Mouse (Mus musculus) testis, postnatal 10 days (tissue): ENCODE measurements around the gene Sfmbt1.
A peak's percentile ranks its signal among the peaks of the same experiment; 100 is the strongest.

Experiments
- DNase-seq: peaks from one replicate; pipeline ENCODE4 v3.0.0; 2021; ENCODE audit warnings: low spot score

The Sfmbt1 gene

GRCm38 (mm10) chr14:30826174-30827140 lies 111.8 kb downstream of the Sfmbt1 start:
- no peak for DNase-seq

GRCm38 (mm10) chr14:30827480-30827879 lies 112.8 kb downstream of the Sfmbt1 start:
- DNase-seq = no peak

GRCm38 (mm10) chr14:30828077-30828476 lies 113.4 kb downstream of the Sfmbt1 start:
- DNase-seq = no peak

GRCm38 (mm10) chr14:30828635-30829460 lies 114.2 kb downstream of the Sfmbt1 start:
- no peak for DNase-seq

- no peak for DNase-seq
Observed at GRCm38 (mm10) chr14:30837416-30837996, 122.9 kb downstream of the Sfmbt1 start.

GRCm38 (mm10) chr14:30843701-30844100 lies 129.1 kb downstream of the Sfmbt1 start:
- DNase-seq = no peak

GRCm38 (mm10) chr14:30850504-30850903 lies 135.9 kb downstream of the Sfmbt1 start:
- no peak for DNase-seq

- DNase-seq = no peak
Observed at GRCm38 (mm10) chr14:30852325-30852724, 137.7 kb downstream of the Sfmbt1 start.

- DNase-seq = no peak
Observed at GRCm38 (mm10) chr14:30855316-30855715, 140.7 kb downstream of the Sfmbt1 start.

- no peak for DNase-seq
Observed at GRCm38 (mm10) chr14:30856885-30857507, 142.3 kb downstream of the Sfmbt1 start.

GRCm38 (mm10) chr14:30857990-30858389 lies 143.3 kb downstream of the Sfmbt1 start:
- peak; percentile 58 for DNase-seq

GRCm38 (mm10) chr14:30861421-30862125 lies 146.9 kb downstream of the Sfmbt1 start:
- DNase-seq = no peak

GRCm38 (mm10) chr14:30862368-30862767 lies 147.7 kb downstream of the Sfmbt1 start:
- DNase-seq = no peak

GRCm38 (mm10) chr14:30865311-30865710 lies 150.7 kb downstream of the Sfmbt1 start:
- no peak for DNase-seq

GRCm38 (mm10) chr14:30867042-30867441 lies 152.4 kb downstream of the Sfmbt1 start:
- peak; percentile 90 for DNase-seq

GRCm38 (mm10) chr14:30868826-30869225 lies 154.2 kb downstream of the Sfmbt1 start:
- DNase-seq = no peak

GRCm38 (mm10) chr14:30869391-30869801 lies 154.7 kb downstream of the Sfmbt1 start:
- no peak for DNase-seq

GRCm38 (mm10) chr14:30870206-30871147 lies 155.8 kb downstream of the Sfmbt1 start:
- no peak for DNase-seq
